Mouse (Mus musculus): Measurements from ENCODE around the gene Grm2.

GRCm38 (mm10) chr9:106614616-106615015 lies 41.3 kb downstream of the Grm2 start:
- TF ChIP-seq GATA1 (IDR thresholded peaks at IDR 0.05; ENCODE audit: borderline replicate concordance, low read length) (no peak), FLI1 (IDR thresholded peaks at IDR 0.05; ENCODE audit: low read length) (no peak)
